Mouse (Mus musculus): ENCODE measurements around the gene Prr29.
A peak's percentile ranks its signal among the peaks of the same experiment; 100 is the strongest.
"Not testable (repeated sequence)": the region's sequence is repeated elsewhere in the genome, so short reads cannot be mapped to it uniquely, and the experiment has no call there.

The Prr29 gene

DNA sequence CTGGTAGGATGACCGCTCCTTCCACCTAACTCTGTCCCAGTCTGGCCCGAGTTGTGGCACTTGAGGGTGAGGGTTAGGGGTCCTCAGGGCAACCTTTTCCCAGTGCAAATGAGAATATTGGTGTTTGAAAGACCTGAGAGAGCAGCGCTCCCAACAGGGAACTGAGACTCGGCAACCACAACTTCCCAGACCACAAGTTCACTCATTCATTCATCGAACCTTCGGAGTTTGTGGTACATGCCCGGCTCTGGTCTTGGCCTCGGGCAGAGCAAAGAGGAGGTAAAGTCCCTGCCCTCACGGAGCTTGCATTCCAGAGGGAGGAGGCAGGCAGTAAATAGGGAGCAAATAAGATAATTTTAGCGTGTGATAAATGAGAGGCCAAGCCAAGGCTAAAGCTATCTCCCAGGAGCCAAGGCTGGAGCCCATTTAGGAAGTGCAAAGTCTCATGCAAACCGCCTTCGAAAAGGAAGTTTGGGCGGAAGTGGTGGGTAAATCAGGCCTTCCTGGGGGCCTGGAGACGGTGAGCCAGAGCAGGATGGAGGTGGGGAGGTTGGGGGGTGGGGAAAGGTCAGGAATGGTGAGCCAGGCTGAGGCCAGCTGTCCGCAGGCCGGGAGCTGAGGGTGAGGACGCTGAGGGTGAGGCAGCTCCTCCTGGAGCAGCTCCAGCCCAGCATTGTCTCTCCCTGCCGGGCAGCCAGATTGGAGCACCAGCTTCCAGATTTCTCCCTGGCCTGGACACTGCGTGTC is 9.7 kb upstream of the Prr29 start:
- no peak for DNase-seq (ENCODE audit: inconsistent ontology term)

DNA sequence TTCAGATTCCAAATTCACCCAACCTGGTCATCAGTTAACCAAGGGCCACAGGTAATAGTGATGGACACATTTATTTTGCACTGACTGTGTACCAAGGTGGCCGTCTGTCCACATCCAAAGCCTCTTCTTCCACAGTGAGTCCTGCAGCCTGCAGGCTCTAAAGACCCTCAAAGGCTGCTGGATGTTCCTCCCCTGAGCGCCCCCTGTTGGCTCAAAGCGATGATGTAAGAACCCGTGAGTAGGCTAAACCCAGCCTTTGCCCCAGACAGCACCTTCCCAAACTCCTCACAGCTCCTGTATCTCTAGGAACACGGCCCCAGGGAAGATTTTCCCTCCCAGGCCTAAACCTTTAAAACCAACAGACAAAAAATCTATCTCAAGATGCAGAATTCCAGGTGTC is 5.9 kb upstream of the Prr29 start:
- DNase-seq (ENCODE audit: inconsistent ontology term), result no peak

DNA sequence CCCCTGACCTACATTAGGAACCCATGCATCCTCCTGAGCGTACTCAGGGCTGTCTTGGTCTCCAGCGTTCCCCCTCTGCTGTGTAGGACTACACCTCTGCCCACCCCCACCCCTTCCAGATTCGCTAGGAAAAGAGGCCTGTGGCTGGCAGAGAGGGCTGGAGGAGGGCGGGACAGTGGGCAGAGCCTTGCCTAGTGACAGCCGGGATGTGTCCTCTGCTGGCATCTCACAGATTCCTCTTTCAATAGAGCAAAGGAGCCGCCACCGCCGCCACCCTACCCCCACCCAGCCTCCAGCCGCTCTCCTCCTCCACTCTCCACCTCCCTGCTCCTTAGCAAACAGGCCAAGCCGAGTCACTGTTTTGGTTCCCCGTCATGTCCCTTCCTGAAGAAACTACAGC is 560 bp upstream of the Prr29 start:
- DNase-seq (ENCODE audit: inconsistent ontology term), result peak; percentile 80

DNA sequence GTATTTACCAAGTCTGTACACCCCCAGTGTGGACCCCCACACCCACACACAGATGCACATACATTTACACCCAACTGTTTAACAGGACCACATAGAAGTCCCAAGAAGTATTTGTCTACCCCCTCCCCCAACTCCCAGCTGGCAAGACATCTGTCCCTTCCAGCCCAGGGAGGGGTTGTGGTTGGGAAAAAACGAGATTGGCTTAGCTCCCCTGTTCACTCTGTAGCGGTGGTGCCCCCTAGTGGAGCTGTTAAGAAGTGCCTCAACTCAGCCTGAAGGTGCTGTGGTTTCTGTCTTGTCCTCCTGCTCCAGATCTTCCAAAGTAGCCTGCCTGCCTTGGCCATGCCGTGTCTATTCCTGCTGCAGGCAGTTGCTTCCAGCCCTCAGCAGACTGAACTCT is 1.0 kb downstream of the Prr29 start:
- DNase-seq (ENCODE audit: inconsistent ontology term), result peak; percentile 61

DNA sequence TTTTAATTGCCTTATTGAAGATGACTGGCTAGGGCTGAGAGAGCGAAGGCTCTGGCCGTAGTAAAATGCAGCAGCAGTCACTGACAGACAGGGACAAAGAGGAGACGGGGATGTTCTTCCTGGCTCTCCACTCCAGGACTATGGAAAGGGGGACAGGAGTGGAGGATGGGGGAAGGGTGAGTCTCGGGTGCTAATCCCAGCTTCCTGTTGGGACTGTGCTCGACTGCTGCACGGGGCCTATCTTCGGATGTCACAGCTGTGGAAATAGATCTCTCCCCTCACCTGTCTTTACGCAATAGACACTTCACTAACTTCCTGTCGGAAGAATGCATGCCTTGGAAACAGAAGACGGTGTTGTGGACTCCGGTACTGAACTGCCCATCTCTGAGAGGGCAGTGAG is 8.7 kb downstream of the Prr29 start:
- DNase-seq (ENCODE audit: inconsistent ontology term), result no peak

- DNase-seq (ENCODE audit: inconsistent ontology term), result no peak
Measured at GRCm38 (mm10) chr11:106374559-106374958, 9.3 kb downstream of the Prr29 start.

- no peak for DNase-seq (ENCODE audit: inconsistent ontology term)
Measured at GRCm38 (mm10) chr11:106374979-106375378, 9.7 kb downstream of the Prr29 start.

- no peak for DNase-seq (ENCODE audit: inconsistent ontology term)
Measured at GRCm38 (mm10) chr11:106381011-106381410, 15.7 kb downstream of the Prr29 start.

- DNase-seq (ENCODE audit: inconsistent ontology term), result no peak
Measured at GRCm38 (mm10) chr11:106381883-106382282, 16.6 kb downstream of the Prr29 start.

DNA sequence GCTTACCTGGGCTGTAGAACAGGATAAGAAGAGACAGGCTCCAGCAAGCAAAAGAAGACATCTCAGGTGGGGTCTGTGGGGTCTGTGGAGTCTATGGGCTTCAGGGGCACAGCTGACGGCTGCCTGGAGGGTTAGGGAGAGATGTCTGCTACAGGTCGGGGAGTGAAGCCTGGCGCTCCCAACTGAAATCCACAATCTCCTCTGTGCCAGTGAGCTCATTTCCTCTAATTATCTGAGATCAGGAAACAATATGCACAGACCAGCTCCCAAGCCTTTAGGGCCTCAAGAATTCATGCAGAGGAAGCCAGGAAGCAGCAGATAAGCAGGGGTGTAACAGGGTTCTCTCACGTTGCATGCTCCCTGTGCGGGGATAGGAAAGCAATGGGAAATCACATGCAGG is 17.2 kb downstream of the Prr29 start:
- no peak for DNase-seq (ENCODE audit: inconsistent ontology term)

- DNase-seq (ENCODE audit: inconsistent ontology term), result no peak
Measured at GRCm38 (mm10) chr11:106383051-106383790, 17.9 kb downstream of the Prr29 start.

DNA sequence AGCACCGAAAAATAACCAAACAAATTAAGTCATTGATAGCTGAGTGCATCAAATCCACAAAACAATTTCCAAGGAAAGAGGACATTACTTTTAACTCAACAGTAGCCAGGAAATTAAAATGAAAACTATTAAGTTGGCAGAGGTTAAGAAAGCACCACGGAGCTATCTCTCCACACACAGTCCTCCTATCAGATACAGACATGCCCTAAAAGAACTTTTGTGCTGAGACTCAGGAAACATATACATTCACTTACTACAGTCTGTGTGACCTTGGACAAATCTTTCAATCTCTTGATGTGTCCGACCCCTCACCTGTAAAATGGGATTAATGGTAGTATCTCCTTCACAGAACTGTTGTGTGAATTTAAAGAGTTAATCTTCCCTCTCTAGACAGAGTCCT is 21.1 kb downstream of the Prr29 start:
- no peak for DNase-seq (ENCODE audit: inconsistent ontology term)

DNA sequence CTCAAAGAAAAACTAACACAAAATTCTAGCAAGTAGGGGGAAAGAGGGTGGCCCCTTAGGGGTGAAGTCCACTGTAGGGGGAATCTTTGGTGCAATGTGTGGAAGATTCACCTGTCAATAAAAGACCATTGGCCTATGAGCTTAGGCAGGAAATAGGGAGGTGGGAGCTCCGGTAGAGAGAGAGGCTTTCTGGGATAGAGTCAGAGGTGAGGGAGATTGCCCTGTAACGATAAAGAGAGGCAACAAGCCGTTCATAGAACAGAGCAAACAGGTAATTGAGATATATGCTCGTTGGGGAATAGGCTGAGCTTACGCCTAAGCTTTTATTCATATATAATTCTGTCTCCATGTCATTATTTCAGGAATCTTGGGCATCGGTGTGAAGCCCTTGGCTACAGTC is 21.7 kb downstream of the Prr29 start:
- DNase-seq (ENCODE audit: inconsistent ontology term), result no peak

DNA sequence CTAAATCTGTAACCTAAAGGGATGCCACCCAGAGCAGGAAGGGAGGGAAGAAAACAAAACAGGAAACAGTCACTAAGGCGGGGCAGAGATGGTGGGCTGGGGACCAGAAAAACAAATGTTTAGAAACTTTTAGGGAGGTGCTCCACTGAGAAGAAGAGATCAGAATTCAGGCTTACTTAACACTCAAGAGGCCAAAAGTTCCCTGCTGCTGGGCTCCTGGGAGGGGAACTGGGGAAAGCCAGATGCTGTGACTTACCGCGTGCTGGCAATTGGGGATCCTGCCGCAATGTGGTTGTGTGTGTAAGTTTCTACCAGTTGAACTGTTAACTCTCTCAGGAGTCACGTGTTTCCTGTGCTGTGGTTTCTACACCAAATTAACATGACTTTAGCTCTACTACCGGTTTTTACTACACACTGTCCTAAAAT is 22.5 kb downstream of the Prr29 start, which contains the start of gene Icam2:
TSS of gene Icam2 (minus strand) at position 285 of the 426 bp plus-strand sequence.
- no peak for DNase-seq (ENCODE audit: inconsistent ontology term)

GRCm38 (mm10) chr11:106389611-106390010 is 24.3 kb downstream of the Prr29 start:
- no peak for DNase-seq (ENCODE audit: inconsistent ontology term)

- DNase-seq (ENCODE audit: inconsistent ontology term), result no peak
Measured at GRCm38 (mm10) chr11:106390757-106391156, 25.5 kb downstream of the Prr29 start.

- peak; percentile 49 for DNase-seq (ENCODE audit: inconsistent ontology term)
Measured at GRCm38 (mm10) chr11:106391546-106392188, 26.4 kb downstream of the Prr29 start.

DNA sequence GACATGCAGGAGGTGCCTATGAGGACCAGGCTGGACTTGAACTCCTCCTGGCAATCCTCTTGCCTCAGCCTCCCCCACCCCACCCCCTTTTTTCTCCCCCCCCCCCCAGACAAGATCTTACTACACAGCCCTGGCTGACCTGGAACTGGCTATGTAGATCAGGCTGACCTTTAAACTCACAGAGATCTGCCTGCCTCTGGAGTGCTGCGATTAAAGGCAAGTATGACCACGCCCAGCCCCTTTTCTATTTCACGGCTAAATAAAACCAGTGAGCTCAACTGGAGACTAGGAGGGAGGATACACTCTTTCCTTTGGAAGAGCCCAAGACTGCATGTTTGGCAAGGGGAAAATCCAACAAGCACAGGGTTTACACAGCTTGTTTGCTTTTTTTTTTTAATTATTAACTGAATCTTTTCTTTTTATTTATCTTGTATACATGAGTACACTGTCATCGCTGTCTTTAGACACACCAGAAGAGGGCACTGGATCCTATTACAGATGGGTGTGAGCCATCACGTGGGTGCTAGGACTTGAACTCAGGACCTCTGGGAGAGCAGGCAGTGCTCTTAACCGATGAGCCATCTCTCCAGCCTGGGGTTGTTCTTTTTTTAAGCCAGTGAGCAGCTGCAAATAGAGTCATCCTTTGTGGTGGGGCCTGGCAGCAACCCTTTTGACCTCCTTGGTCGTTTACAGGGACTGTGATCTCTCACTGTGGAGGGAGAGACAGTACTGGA is 27.5 kb downstream of the Prr29 start:
- no peak for DNase-seq (ENCODE audit: inconsistent ontology term)

GRCm38 (mm10) chr11:106393331-106393616 is 28.0 kb downstream of the Prr29 start:
- DNase-seq (ENCODE audit: inconsistent ontology term), result no peak

GRCm38 (mm10) chr11:106394055-106394454 is 28.8 kb downstream of the Prr29 start:
- not testable (repeated sequence) for DNase-seq (ENCODE audit: inconsistent ontology term)

GRCm38 (mm10) chr11:106397656-106398055 is 32.4 kb downstream of the Prr29 start:
- no peak for DNase-seq (ENCODE audit: inconsistent ontology term)

GRCm38 (mm10) chr11:106398481-106398880 is 33.2 kb downstream of the Prr29 start:
- no peak for DNase-seq (ENCODE audit: inconsistent ontology term)
